Mouse (Mus musculus) stomach, embryonic 15.5 days (tissue): ENCODE measurements around the gene Tab1. TPM values are rescaled to one million over a fixed set of nuclear protein-coding genes. Genes with fewer than 3 reads are reported as not detected.
A peak's percentile ranks its signal among the peaks of the same experiment; 100 is the strongest.

Experiments used
- ATAC-seq: fragments of 200-750 bp; cut with Nextera tagmentation; 2 replicates; pipeline ENCODE4 v1.8.0; 2017; ENCODE audit warnings: low read depth, moderate number of reproducible peaks, moderate TSS enrichment; ENCODE audit not compliant: insufficient read depth, low FRiP score
- H3K27ac ChIP-seq: fragments of 300-500 bp; sonication (generic); 2 replicates; pipeline ENCODE4 v1.5.1; 2015; ENCODE audit warnings: mild to moderate bottlenecking, inconsistent platforms
- H3K27me3 ChIP-seq: fragments of 300-500 bp; sonication (generic); replicated peaks from 2 replicates; pipeline ENCODE4 v1.6.1; 2015; ENCODE audit warnings: inconsistent platforms
- H3K36me3 ChIP-seq: fragments of 300-500 bp; sonication (generic); 2 replicates; pipeline ENCODE4 v1.6.1; 2015; ENCODE audit warnings: inconsistent platforms
- H3K4me1 ChIP-seq: fragments of 300-500 bp; sonication (generic); 2 replicates; pipeline ENCODE4 v1.6.1; 2015; ENCODE audit warnings: inconsistent platforms
- H3K4me2 ChIP-seq: fragments of 300-500 bp; sonication (generic); 2 replicates; pipeline ENCODE4 v1.6.1; 2015; ENCODE audit warnings: mild to moderate bottlenecking, inconsistent platforms
- H3K4me3 ChIP-seq: fragments of 300-500 bp; sonication (generic); replicated peaks from 2 replicates; pipeline ENCODE4 v1.5.1; 2015; ENCODE audit warnings: inconsistent platforms
- H3K9ac ChIP-seq: fragments of 300-500 bp; sonication (generic); 2 replicates; pipeline ENCODE4 v1.6.1; 2015; ENCODE audit warnings: inconsistent platforms
- H3K9me3 ChIP-seq: fragments of 300-500 bp; sonication (generic); 2 replicates; pipeline ENCODE4 v1.6.1; 2016; ENCODE audit warnings: inconsistent platforms
- WGBS: fragments of 180-500 bp; shearing (Covaris S2); methylation state at CpG from one replicate; pipeline ENCODE4 v1.1.7; 2015; 5-methylcytosine and 5-hydroxymethylcytosine counted together
- polyA plus RNA-seq: library from polyadenylated mRNA; unstranded; fragments of >200 nt; fragmentation: Nextera tagmentation; extraction: Ambion mirVana; gene quantifications from 2 replicates; pipeline ENCODE4 v1.2.1, GENCODE M21; 2015

Tab1 gene
- polyA plus RNA-seq, 1 experiment from 2014 or later = 29.5 TPM

DNA sequence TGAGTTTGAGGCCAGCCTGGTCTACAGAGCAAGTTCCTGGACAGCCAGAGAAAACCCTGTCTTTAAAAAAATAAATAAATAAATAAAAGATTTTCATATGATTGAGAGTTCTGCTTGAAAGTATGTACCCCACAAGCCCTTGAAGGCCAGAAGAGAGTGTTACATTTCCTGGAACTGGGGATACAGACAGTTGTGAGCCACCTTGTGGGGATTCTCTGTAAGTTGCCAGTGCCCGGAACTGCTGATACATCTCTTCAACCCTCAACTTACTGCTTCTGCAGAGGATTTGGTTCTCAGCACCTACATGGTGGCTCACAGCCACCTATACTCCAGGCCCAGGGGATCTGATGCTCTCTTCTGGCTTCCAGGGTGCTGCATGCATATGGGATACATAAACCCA lies 5.7 kb upstream of the Tab1 start:
- Histone ChIP-seq H3K9me3 (no peaks in the 10 kb centered on the region), H3K27me3 (no peaks in the 10 kb centered on the region), H3K27ac (no peak overlapping the region), H3K4me2 (no peak overlapping the region), H3K4me3 (no peak overlapping the region), H3K9ac (no peak overlapping the region), H3K4me1 (no peaks in the 10 kb centered on the region), H3K36me3 (no peaks in the 10 kb centered on the region)
- 59% methylated on average over 1 of the region's 1 CpGs for WGBS
- ATAC-seq = no peak

DNA sequence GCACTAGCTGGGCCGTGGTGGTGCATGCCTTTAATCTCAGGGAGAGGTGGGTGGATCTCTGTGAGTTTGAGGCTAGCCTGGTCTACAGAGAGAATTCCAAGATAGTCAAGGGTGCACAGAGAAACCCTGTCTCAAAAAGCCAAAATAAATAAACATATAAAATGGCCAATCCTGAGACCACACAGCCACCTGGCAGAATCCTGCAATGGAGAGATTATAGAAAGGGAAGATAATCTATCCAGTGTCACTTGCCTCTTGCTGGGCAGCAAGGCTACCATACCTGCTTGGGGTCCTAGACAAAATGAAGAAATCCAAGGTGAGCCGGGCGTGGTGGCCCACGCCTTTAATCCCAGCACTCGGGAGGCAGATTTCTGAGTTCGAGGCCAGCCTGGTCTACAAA lies 2.9 kb upstream of the Tab1 start:
- Histone ChIP-seq H3K9me3 (no peaks in the 10 kb centered on the region), H3K4me1 (peaks cover 15% of the 10 kb centered on the region), H3K36me3 (no peaks in the 10 kb centered on the region), H3K4me2 (no peak overlapping the region), H3K9ac (no peak overlapping the region), H3K27me3 (no peaks in the 10 kb centered on the region), H3K4me3 (no peak overlapping the region), H3K27ac (no peak overlapping the region)
- 87% methylated on average over 6 of the region's 6 CpGs for WGBS
- ATAC-seq = no peak

DNA sequence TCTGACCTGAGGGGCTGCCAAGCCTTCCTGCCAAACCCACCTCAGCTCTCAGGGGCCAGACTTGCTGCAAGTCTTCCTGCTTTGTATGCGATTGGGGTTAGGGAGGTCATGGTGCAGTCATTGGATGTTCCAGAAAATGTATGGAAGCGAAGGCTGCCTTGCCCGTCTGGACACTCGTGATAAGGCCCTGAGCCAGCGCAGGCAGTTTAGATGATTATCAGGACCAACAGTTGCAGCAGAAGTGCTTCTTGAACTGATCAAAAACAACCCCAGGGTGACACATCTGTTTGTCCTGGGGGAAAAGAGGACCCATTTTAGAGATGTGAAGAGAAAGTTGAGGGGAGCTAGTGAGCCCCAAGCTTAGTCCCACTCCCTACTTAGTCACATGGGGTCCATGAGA lies 2.2 kb upstream of the Tab1 start:
- no peak overlapping the region for H3K4me3 ChIP-seq
- H3K27ac ChIP-seq = no peak overlapping the region
- H3K9me3 ChIP-seq = no peaks in the 10 kb centered on the region
- H3K9ac ChIP-seq = no peak overlapping the region
- peak; percentile 12; the same call in 1 of the 2 replicates for ATAC-seq
- no peak overlapping the region for H3K4me2 ChIP-seq
- H3K27me3 ChIP-seq = no peaks in the 10 kb centered on the region
- peaks cover 20% of the 10 kb centered on the region for H3K4me1 ChIP-seq
- WGBS = 75% methylated on average over 5 of the region's 5 CpGs
- H3K36me3 ChIP-seq = no peaks in the 10 kb centered on the region

DNA sequence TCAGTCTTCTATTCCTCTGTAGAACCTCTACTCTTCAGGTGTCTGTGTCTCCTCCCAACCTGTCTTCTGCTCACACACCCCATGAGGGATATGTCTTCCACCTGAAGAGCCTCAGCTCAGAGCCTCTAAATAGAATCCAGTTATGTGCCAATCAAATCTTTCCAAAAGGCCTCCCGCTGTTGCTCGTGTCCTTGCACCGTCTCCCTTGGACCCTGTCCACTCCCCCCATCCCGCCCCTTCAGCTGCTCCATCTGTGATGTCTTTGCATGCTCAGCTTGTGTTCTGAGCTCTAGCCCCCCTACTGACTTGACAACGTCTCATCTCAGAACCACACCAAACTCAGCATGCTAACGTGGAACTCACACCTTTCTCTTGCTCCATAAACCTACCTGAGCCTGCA lies 1.5 kb upstream of the Tab1 start:
- Histone ChIP-seq H3K4me1 (peaks cover 21% of the 10 kb centered on the region), H3K27me3 (no peaks in the 10 kb centered on the region), H3K4me3 (no peak overlapping the region), H3K36me3 (no peaks in the 10 kb centered on the region), H3K9ac (no peak overlapping the region), H3K4me2 (no peak overlapping the region), H3K27ac (no peak overlapping the region), H3K9me3 (no peaks in the 10 kb centered on the region)
- no peak for ATAC-seq
- 72% methylated on average over 6 of the region's 6 CpGs for WGBS

DNA sequence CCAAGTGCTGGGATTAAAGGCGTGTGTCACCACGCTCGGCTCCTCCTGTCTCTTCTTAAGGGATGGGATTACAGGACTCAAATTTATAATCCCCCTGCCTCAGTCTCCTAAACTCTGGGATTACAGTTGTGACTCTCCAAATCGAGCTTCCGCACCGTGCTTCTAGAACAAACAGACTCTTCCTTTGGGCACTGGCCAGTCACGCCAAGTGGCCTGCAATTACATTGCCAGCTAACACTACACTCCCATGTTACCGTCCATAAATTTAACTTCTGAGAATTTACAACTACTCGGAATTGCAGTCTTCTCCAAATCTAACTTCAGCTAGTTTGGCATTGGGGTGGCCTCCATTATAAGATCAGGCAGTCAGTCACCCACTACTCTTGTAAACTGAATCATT lies 475 bp upstream of the Tab1 start:
- Histone ChIP-seq H3K4me3 (peak overlapping the region; percentile 63), H3K27ac (no peak overlapping the region; the same call in 1 of the 2 replicates), H3K9me3 (no peaks in the 10 kb centered on the region), H3K36me3 (0 out of 2 replicates have a peak, but pooled peaks cover 5% of the 10 kb centered on the region), H3K9ac (no peak overlapping the region), H3K4me2 (peak overlapping the region; percentile 78), H3K27me3 (no peaks in the 10 kb centered on the region), H3K4me1 (peaks cover 27% of the 10 kb centered on the region)
- ATAC-seq = no peak
- WGBS = 82% methylated on average over 9 of the region's 9 CpGs

DNA sequence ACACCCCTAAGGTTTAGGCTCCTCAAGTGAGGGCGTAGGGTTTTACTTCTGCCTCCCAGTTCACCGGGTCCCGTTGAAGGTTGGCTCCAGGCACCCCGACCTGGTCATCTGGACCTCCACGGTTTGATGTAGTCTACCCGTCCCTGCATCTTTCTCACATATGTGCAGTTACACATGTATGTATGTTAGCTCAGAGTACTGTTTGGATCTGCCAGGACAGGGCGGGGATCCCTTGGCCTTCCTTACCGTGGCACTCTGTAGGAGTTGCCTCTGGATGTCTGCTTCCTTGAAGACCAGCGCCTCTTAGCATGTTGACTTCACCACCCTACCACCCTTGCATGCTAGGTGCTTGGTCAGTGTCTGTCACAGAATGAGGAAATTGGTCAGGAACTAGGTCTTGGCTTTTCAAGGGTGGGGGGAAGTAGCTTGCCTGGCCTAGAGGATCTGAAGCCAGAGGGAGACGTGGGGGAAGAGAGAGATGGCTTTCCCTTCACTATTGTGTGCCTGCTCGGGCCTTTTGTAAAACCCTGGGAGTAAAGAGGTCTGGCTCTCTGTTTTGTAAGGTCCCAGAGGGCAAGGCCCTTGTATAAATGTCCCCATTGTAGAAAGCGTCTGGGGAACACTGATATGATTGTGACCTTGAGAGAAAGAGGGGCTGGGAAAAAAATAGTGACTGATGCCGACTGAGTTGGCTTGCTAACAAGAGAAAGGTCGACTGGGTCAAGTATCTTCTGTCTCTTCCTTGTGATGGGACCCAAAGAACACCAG lies 939 bp downstream of the Tab1 start:
- Histone ChIP-seq H3K9me3 (no peaks in the 10 kb centered on the region), H3K4me3 (peak overlapping the region; percentile 63), H3K9ac (peak overlapping the region; percentile 65), H3K27me3 (no peaks in the 10 kb centered on the region), H3K27ac (peak overlapping the region; percentile 99), H3K36me3 (0 out of 2 replicates have a peak, but pooled peaks cover 5% of the 10 kb centered on the region), H3K4me2 (peak overlapping the region; percentile 78), H3K4me1 (peaks cover 37% of the 10 kb centered on the region)
- 6% methylated on average over 14 of the region's 14 CpGs for WGBS
- ATAC-seq = no peak

DNA sequence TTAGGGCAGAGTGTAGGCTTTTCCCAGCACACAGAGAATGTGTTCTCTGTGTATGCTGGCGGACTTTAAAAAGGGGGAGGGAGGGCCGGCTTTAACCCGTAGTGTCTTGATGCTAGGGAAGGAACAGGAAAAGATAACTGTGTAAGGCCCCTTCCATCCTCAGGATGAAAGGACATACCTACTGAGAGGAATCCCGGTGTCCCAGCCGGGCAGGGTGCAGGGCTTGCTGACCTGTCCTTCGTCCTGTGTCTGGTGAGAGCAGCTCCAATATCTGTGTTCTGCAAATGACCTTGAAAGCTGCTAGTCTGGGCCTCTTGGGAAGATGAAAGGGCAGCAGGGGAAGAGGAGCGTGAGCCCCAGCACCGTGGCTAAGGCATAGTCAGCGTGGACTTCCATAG lies 1.5 kb downstream of the Tab1 start:
- Histone ChIP-seq H3K4me2 (peak overlapping the region; percentile 78), H3K4me3 (peak overlapping the region; percentile 63), H3K9ac (peak overlapping the region; percentile 65; the same call in 1 of the 2 replicates), H3K27ac (peak overlapping the region; percentile 99), H3K36me3 (0 out of 2 replicates have a peak, but pooled peaks cover 5% of the 10 kb centered on the region), H3K4me1 (peaks cover 43% of the 10 kb centered on the region), H3K27me3 (no peaks in the 10 kb centered on the region), H3K9me3 (no peaks in the 10 kb centered on the region)
- 49% methylated on average over 9 of the region's 9 CpGs for WGBS
- no peak for ATAC-seq

DNA sequence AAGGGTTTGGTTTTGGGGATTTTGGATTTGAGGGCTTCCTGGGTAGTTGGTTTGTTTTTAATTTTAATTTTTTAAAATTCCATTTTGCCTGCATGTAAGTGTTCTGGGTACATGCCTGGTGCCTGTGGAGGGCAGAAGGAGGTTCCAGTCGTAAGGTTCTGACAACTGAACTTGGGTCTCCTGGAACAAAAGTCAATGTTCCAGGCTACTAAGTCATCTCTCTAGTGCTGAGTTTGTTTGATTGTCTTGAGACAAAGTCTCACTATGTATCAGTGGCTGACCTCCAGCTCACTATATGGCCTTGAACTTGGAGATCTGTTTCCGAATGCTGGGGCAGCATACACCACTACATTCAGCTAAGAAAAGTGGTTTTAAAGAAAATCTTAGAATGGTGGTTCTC lies 2.6 kb downstream of the Tab1 start:
- ATAC-seq = no peak
- WGBS = 87% methylated on average over 2 of the region's 2 CpGs
- no peak overlapping the region for H3K27ac ChIP-seq
- H3K4me2 ChIP-seq = no peak overlapping the region
- H3K27me3 ChIP-seq = no peaks in the 10 kb centered on the region
- no peaks in the 10 kb centered on the region for H3K9me3 ChIP-seq
- peaks cover 43% of the 10 kb centered on the region for H3K4me1 ChIP-seq
- no peak overlapping the region for H3K9ac ChIP-seq
- 0 out of 2 replicates have a peak, but pooled peaks cover 5% of the 10 kb centered on the region for H3K36me3 ChIP-seq
- no peak overlapping the region for H3K4me3 ChIP-seq

DNA sequence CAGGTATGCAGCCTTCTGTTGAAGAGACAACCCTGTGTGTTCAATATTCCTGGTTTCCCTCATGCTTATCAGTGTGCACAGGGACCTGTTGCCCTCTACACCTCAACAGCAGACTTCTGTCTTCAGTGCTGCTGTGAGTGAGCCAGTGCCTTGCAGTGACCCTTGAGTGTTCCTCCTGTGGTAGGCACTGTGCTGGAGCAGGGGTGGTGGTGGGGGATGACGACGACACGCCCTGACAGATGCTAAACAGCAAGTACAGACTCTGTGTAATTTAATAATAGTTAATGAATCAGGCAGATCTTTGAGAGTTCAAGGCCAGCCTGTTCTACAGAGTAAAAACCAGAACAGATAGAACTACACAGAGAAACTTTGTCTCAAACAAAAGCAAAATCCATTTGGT lies 3.7 kb downstream of the Tab1 start:
- WGBS = 70% methylated on average over 3 of the region's 3 CpGs
- H3K27ac ChIP-seq = peak overlapping the region; percentile 51; the same call in 1 of the 2 replicates
- H3K4me1 ChIP-seq = peaks cover 43% of the 10 kb centered on the region
- no peak overlapping the region for H3K4me2 ChIP-seq
- 0 out of 2 replicates have a peak, but pooled peaks cover 7% of the 10 kb centered on the region for H3K36me3 ChIP-seq
- H3K9ac ChIP-seq = no peak overlapping the region
- no peak overlapping the region for H3K4me3 ChIP-seq
- no peaks in the 10 kb centered on the region for H3K9me3 ChIP-seq
- ATAC-seq = no peak
- no peaks in the 10 kb centered on the region for H3K27me3 ChIP-seq

DNA sequence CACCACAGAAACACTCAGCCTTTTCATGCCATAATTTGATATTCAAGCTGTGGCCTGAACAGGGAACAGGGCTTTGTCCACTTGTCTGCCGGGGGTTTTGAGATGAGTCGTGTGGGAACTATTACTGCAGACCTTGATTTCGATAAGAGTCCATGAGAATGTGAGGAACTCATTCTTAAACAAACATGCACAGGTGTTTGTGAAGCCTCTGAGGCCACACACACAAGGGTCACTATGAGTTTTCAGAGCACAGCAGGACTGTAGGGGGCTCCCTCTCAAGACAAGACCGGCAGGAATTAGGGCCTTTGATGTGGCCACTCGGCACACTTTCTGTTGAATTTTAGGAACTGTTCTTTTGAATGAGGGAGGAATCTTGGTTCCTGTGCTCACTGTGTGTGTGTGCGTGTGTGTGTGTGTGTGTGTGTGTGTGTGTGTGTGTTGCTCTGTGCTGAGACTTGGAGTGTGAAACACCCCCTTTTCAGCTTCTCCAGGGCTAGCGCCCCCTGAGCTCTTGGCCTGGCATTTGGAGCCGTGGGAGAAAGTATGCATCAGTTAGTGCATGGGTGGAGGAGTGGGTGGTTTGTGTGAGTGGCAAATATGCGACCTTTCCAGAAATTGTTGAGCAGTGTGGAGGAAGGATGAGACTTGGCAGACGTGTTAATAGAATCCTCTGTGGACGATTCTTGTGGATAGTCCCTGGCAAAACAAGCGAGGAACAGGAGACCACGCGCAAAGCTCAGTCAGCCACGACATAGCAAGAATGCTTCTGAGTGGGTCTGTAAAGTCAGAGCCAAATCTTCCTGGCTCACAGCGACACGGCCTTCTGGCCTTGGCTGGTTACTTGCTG lies 5.2 kb downstream of the Tab1 start:
- Histone ChIP-seq H3K4me1 (peaks cover 40% of the 10 kb centered on the region), H3K36me3 (0 out of 2 replicates have a peak, but pooled peaks cover 13% of the 10 kb centered on the region), H3K9me3 (no peaks in the 10 kb centered on the region), H3K27me3 (no peaks in the 10 kb centered on the region), H3K9ac (no peak overlapping the region), H3K4me3 (no peak overlapping the region), H3K4me2 (no peak overlapping the region), H3K27ac (peak overlapping the region; percentile 77)
- ATAC-seq = no peak
- 57% methylated on average over 17 of the region's 17 CpGs for WGBS

DNA sequence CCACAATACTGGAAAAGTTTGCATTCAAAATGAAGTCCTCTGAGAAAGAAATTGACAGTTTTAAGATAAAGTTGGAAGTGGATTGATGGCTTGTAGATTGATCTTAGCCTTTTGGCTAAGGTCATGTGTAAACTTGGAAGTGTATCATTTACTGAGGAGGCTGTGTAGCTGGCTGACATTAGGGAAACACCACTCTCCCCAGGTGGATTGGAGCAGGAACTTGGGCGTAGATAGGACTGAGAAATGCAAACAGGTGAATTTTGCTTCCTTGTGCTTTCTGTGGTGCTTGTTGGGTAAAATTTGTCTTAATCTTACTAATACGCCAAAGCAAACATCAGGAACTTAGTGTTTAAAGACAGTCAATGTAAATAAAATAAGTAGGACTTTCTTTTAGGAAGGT lies 7.4 kb downstream of the Tab1 start:
- WGBS = 63% methylated on average over 2 of the region's 2 CpGs
- Histone ChIP-seq H3K9me3 (no peaks in the 10 kb centered on the region), H3K36me3 (0 out of 2 replicates have a peak, but pooled peaks cover 18% of the 10 kb centered on the region), H3K4me2 (no peak overlapping the region), H3K27me3 (no peaks in the 10 kb centered on the region), H3K27ac (peak overlapping the region; percentile 77), H3K4me3 (no peak overlapping the region), H3K9ac (no peak overlapping the region), H3K4me1 (peaks cover 26% of the 10 kb centered on the region; the same call in 1 of the 2 replicates)
- ATAC-seq = peak; percentile 65

DNA sequence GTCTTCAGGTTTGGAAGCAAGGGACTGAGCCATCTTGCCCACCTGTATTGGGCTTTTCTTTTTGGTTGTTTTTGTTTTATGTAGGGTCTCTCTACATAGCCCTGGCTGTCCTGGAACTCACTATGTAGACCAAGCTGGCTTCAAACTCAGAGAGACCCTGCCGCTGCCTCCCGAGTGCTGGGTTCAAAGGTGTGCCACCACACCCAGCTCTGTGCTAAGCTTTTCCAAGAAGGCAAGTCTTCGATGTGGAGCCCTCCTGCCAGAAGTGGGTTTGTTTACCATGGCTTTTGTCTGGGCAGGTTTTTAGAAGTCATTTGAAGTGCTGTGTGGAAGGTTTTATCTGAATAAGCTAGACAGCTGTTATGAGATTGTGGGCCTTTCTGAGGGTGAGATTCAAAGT lies 8.0 kb downstream of the Tab1 start:
- ATAC-seq = no peak

More for the DNA sequence above, 8.0 kb downstream of the Tab1 start:
- Histone ChIP-seq H3K4me1 (peaks cover 23% of the 10 kb centered on the region; the same call in 1 of the 2 replicates), H3K36me3 (0 out of 2 replicates have a peak, but pooled peaks cover 18% of the 10 kb centered on the region), H3K9ac (no peak overlapping the region), H3K27ac (peak overlapping the region; percentile 77), H3K27me3 (no peaks in the 10 kb centered on the region), H3K4me3 (no peak overlapping the region), H3K4me2 (0 out of 2 replicates have a peak overlapping the region, but pooled peaks have one; percentile 6), H3K9me3 (no peaks in the 10 kb centered on the region)
- WGBS = 72% methylated on average over 3 of the region's 3 CpGs
